Mouse (Mus musculus) spleen, postnatal 4 days (tissue): ENCODE measurements around the gene Taz.

Source experiments
- DNase-seq, 2 experiments: peaks; one replicate each; pipeline ENCODE4 v3.0.0; 2022; ENCODE audit warnings: low spot score in 2 of 2

Taz gene

GRCm38 (mm10) chrX:74281732-74282394 is at the start of gene Taz, which contains the start of gene Dnase1l1:
Taz (plus strand) TSS chrX:74281912.
Dnase1l1 (minus strand) TSS chrX:74282337.
- peak; percentile 79 to 85 for DNase-seq

GRCm38 (mm10) chrX:74233196-74233595 is 48.5 kb upstream of the Taz start:
- no peak for DNase-seq

- no peak for DNase-seq
Measured at GRCm38 (mm10) chrX:74240332-74240731, 41.4 kb upstream of the Taz start.

- peak in 1 of 2 experiments; percentile 15 for DNase-seq
Measured at GRCm38 (mm10) chrX:74243396-74243795, 38.3 kb upstream of the Taz start.

GRCm38 (mm10) chrX:74243807-74244206 is 37.9 kb upstream of the Taz start:
- DNase-seq: peak; percentile 62 to 77

- DNase-seq: peak in 1 of 2 experiments; percentile 30
Measured at GRCm38 (mm10) chrX:74244614-74245083, 37.1 kb upstream of the Taz start.

GRCm38 (mm10) chrX:74245107-74245506 is 36.6 kb upstream of the Taz start:
- DNase-seq: no peak

- peak; percentile 69 to 83 for DNase-seq
Measured at GRCm38 (mm10) chrX:74245687-74246086, 36.0 kb upstream of the Taz start.

GRCm38 (mm10) chrX:74246213-74246681 is 35.5 kb upstream of the Taz start:
- peak; percentile 80 to 84 for DNase-seq

GRCm38 (mm10) chrX:74246693-74247092 is 35.0 kb upstream of the Taz start:
- peak in 1 of 2 experiments; percentile 24 for DNase-seq

GRCm38 (mm10) chrX:74248651-74249050 is 33.1 kb upstream of the Taz start:
- peak; percentile 42 to 80 for DNase-seq

GRCm38 (mm10) chrX:74249615-74250014 is 32.1 kb upstream of the Taz start, which contains the start of gene Flna:
Flna (minus strand) TSS chrX:74249820.
- peak; percentile 58 to 83 for DNase-seq

GRCm38 (mm10) chrX:74254153-74254887 is 27.4 kb upstream of the Taz start, which contains the start of gene Emd:
Emd (plus strand) TSS chrX:74254687.
- DNase-seq: peak; percentile 86 to 90

- DNase-seq: no peak
Measured at GRCm38 (mm10) chrX:74254888-74255565, 26.7 kb upstream of the Taz start.

GRCm38 (mm10) chrX:74257746-74258145 is 24.0 kb upstream of the Taz start:
- DNase-seq: no peak

- no peak for DNase-seq
Measured at GRCm38 (mm10) chrX:74269736-74270061, 12.0 kb upstream of the Taz start.

GRCm38 (mm10) chrX:74270062-74270901 is 11.4 kb upstream of the Taz start, which contains the start of gene Rpl10:
Rpl10 (plus strand) TSS chrX:74270812.
- DNase-seq: peak; percentile 89 to 92

- DNase-seq: peak in 1 of 2 experiments; percentile 17
Measured at GRCm38 (mm10) chrX:74270902-74271551, 10.7 kb upstream of the Taz start.

- no peak for DNase-seq
Measured at GRCm38 (mm10) chrX:74273422-74274322, 8.0 kb upstream of the Taz start.

GRCm38 (mm10) chrX:74277916-74278315 is 3.8 kb upstream of the Taz start:
- no peak for DNase-seq
